10 mouse cellular contexts compared by ENCODE assay signal in genomic region chr13:114351321-114351946, GRCm38 (mm10). TPM values are rescaled to one million over a fixed set of nuclear protein-coding genes. Genes with fewer than 3 reads are reported as not detected.
A peak's percentile ranks its signal among the peaks of the same experiment; 100 is the strongest.
DNase-seq lines count a peak whose midpoint lies in the region; ATAC-seq lines count a peak whose summit lies in the region.
"Had no signal": no experiment of that assay in that cellular context is flagged by ENCODE, and none has a peak within 500 bp of the region (broad histone marks: within the 10 kb centered on the region; RNA-seq: fewer than 3 reads in every experiment).

No protein-coding gene starts in this region.

- H3K9me3 ChIP-seq in embryonic facial prominence, embryonic 14.5 days (ENCODE audit: control insufficient read depth, low read length): no peaks in the 10 kb centered on the region
- H3K9me3 ChIP-seq in embryonic facial prominence, embryonic 10.5 days: no peaks in the 10 kb centered on the region
- no peaks in the 10 kb centered on the region for H3K9me3 ChIP-seq in neural tube, embryonic 12.5 days
- H3K9me3 ChIP-seq in hindbrain, embryonic 15.5 days: no peaks in the 10 kb centered on the region

- no peak overlapping the region for H3K9ac ChIP-seq in embryonic facial prominence, embryonic 14.5 days (ENCODE audit: low read depth, low read length)
- no peak overlapping the region for H3K9ac ChIP-seq in neural tube, embryonic 12.5 days
- no peak overlapping the region for H3K9ac ChIP-seq in hindbrain, embryonic 15.5 days
- H3K9ac ChIP-seq: lung, embryonic 14.5 days had no signal

- DNase-seq in embryonic facial prominence, embryonic 14.5 days (ENCODE audit: low spot score): peak; percentile 4
- DNase-seq in embryonic facial prominence, embryonic 10.5 days (ENCODE audit: low spot score): no peak
- DNase-seq in neural tube, embryonic 10.5 days (ENCODE audit: extremely low spot score, low spot score): no peak
- DNase-seq in telencephalon, adult 2 months (ENCODE audit: low read depth, low spot score): peak; percentile 21
- no peak for DNase-seq in gastrocnemius, postnatal 10 days
- no peak for DNase-seq in c-Kit-positive CD71-positive TER-119-positive erythroid progenitor cells, embryonic 14.5 days (ENCODE audit: low spot score)
- DNase-seq: kidney, adult 18-20 months; lung, embryonic 14.5 days had no signal

- H3K27me3 ChIP-seq in embryonic facial prominence, embryonic 14.5 days (replicated peaks; ENCODE audit: control insufficient read depth, insufficient read depth, low read length): no peaks in the 10 kb centered on the region
- H3K27me3 ChIP-seq in embryonic facial prominence, embryonic 10.5 days (replicated peaks; ENCODE audit: low read depth, poor library complexity, severe bottlenecking): no peaks in the 10 kb centered on the region
- H3K27me3 ChIP-seq in neural tube, embryonic 12.5 days (replicated peaks): no peaks in the 10 kb centered on the region
- no peaks in the 10 kb centered on the region for H3K27me3 ChIP-seq in hindbrain, embryonic 15.5 days

- H3K4me3 ChIP-seq in embryonic facial prominence, embryonic 14.5 days (ENCODE audit: low read depth, low read length): no peak overlapping the region
- H3K4me3 ChIP-seq in embryonic facial prominence, embryonic 10.5 days: no peak overlapping the region
- no peak overlapping the region for H3K4me3 ChIP-seq in neural tube, embryonic 12.5 days
- no peak overlapping the region for H3K4me3 ChIP-seq in hindbrain, embryonic 15.5 days

- no peak for ATAC-seq in embryonic facial prominence, embryonic 14.5 days (ENCODE audit: low read depth)
- ATAC-seq in neural tube, embryonic 12.5 days (ENCODE audit: low FRiP score, low read depth): 0 out of 2 replicates have a peak, but pooled peaks have one; percentile 63
- peak; percentile 72 for ATAC-seq in hindbrain, embryonic 15.5 days (ENCODE audit: low FRiP score, low read depth)

- no peak overlapping the region for H3K4me2 ChIP-seq in embryonic facial prominence, embryonic 14.5 days (ENCODE audit: low read depth, low read length)
- H3K4me2 ChIP-seq in neural tube, embryonic 12.5 days (replicated peaks): no peak overlapping the region
- H3K4me2 ChIP-seq in hindbrain, embryonic 15.5 days: no peak overlapping the region
- H3K4me2 ChIP-seq: lung, embryonic 14.5 days had no signal

- 69% methylated on average over 8 of the region's 8 CpGs for WGBS in embryonic facial prominence, embryonic 14.5 days
- WGBS in embryonic facial prominence, embryonic 10.5 days: 69% methylated on average over 8 of the region's 8 CpGs
- 48% methylated on average over 8 of the region's 8 CpGs for WGBS in neural tube, embryonic 12.5 days
- 38% methylated on average over 8 of the region's 8 CpGs for WGBS in hindbrain, embryonic 15.5 days

- 0 out of 2 replicates have a peak, but pooled peaks cover 4% of the 10 kb centered on the region for H3K36me3 ChIP-seq in embryonic facial prominence, embryonic 14.5 days (ENCODE audit: control insufficient read depth, insufficient read depth, low read length)
- no peaks in the 10 kb centered on the region for H3K36me3 ChIP-seq in embryonic facial prominence, embryonic 10.5 days (replicated peaks)
- no peaks in the 10 kb centered on the region for H3K36me3 ChIP-seq in neural tube, embryonic 12.5 days
- no peaks in the 10 kb centered on the region for H3K36me3 ChIP-seq in hindbrain, embryonic 15.5 days

- H3K27ac ChIP-seq in embryonic facial prominence, embryonic 14.5 days (replicated peaks; ENCODE audit: low read depth, low read length): no peak overlapping the region
- no peak overlapping the region for H3K27ac ChIP-seq in embryonic facial prominence, embryonic 10.5 days (replicated peaks)
- H3K27ac ChIP-seq in neural tube, embryonic 12.5 days: no peak overlapping the region
- no peak overlapping the region for H3K27ac ChIP-seq in hindbrain, embryonic 15.5 days (replicated peaks)

- no peaks in the 10 kb centered on the region for H3K4me1 ChIP-seq in embryonic facial prominence, embryonic 14.5 days (ENCODE audit: control insufficient read depth, insufficient read depth, low read length)
- peaks cover 2% of the 10 kb centered on the region; the same call in 1 of the 2 replicates for H3K4me1 ChIP-seq in embryonic facial prominence, embryonic 10.5 days
- peaks cover 3% of the 10 kb centered on the region; the same call in 1 of the 2 replicates for H3K4me1 ChIP-seq in neural tube, embryonic 12.5 days
- H3K4me1 ChIP-seq in hindbrain, embryonic 15.5 days (replicated peaks): 0 out of 2 replicates have a peak, but pooled peaks cover 3% of the 10 kb centered on the region

RNA-seq across cellular contexts. Expression of gene Ndufs4, which starts 36.6 kb away (rescaled TPM):
- 285 and 303 TPM in 2 replicates for polyA plus RNA-seq in embryonic facial prominence, embryonic 14.5 days (2014; fragmentation: Nextera tagmentation; extraction: Ambion mirVana)
- polyA plus RNA-seq in embryonic facial prominence, embryonic 10.5 days (2016; fragmentation: Nextera tagmentation; extraction: Ambion mirVana): 246 and 273 TPM in 2 replicates
- polyA plus RNA-seq in neural tube, embryonic 12.5 days (2016; fragmentation: Nextera tagmentation; extraction: Ambion mirVana): 308 and 323 TPM in 2 replicates
- 348 and 377 TPM in 2 replicates for polyA plus RNA-seq in hindbrain, embryonic 15.5 days (2015; fragmentation: Nextera tagmentation; extraction: Ambion mirVana)
- 100 to 1,000 TPM; 332 to 384 TPM for total RNA-seq in gastrocnemius, postnatal 10 days (2021)

Comparison
In these comparisons a context has a peak if more than half of its experiments do, and no peak if none do; other contexts are left out.
1. DNase-seq: peak in embryonic facial prominence, embryonic 14.5 days (single experiment) and telencephalon, adult 2 months (single experiment); none in embryonic facial prominence, embryonic 10.5 days (single experiment), neural tube, embryonic 10.5 days (single experiment), gastrocnemius, postnatal 10 days (single experiment) and c-Kit-positive CD71-positive TER-119-positive erythroid progenitor cells, embryonic 14.5 days (single experiment).